Mouse (Mus musculus) ES-E14 (cell line): ENCODE data around the gene Upk3a. TPM values are rescaled to one million over a fixed set of nuclear protein-coding genes. Genes with fewer than 3 reads are reported as not detected.

Source experiments
- DNase-seq: peaks from one replicate; pipeline ENCODE4 v3.0.0-alpha.2; 2013; ENCODE audit warnings: low read depth, low spot score
- H3K27ac ChIP-seq: 2 replicates; pipeline ENCODE4 v1.5.1; 2012; ENCODE audit warnings: low read depth, mild to moderate bottlenecking, low read length, moderate library complexity, mixed read lengths; ENCODE audit not compliant: poor library complexity, insufficient read depth, severe bottlenecking
- H3K36me3 ChIP-seq: 2 replicates; pipeline ENCODE4 v1.6.1; 2012; ENCODE audit warnings: mild to moderate bottlenecking, low read length, moderate library complexity, mixed read lengths; ENCODE audit not compliant: control insufficient read depth, poor library complexity, insufficient read depth, severe bottlenecking
- H3K4me1 ChIP-seq, 2 experiments: fragments of 150-350 bp in 1 of 2; sonication (generic) in 1 of 2; 2 replicates each; pipeline ENCODE4 v1.6.1; 2012; ENCODE audit warnings: low read length in 2 of 2, mild to moderate bottlenecking in 1 of 2, mixed read lengths in 1 of 2; ENCODE audit not compliant: control insufficient read depth in 2 of 2, insufficient read depth in 2 of 2, poor library complexity in 1 of 2
- H3K4me3 ChIP-seq, 2 experiments: fragments of 150-350 bp in 1 of 2; sonication (generic) in 1 of 2; 2 replicates each; pipeline ENCODE4 v1.5.1; 2012; ENCODE audit warnings: low read length in 2 of 2, low read depth in 1 of 2, mild to moderate bottlenecking in 1 of 2, mixed read lengths in 1 of 2; ENCODE audit not compliant: insufficient read depth in 1 of 2, poor library complexity in 1 of 2, severe bottlenecking in 1 of 2
- H3K9ac ChIP-seq: 2 replicates; pipeline ENCODE4 v1.6.1; 2012; ENCODE audit warnings: low read depth, mild to moderate bottlenecking, low read length, mixed read lengths; ENCODE audit not compliant: poor library complexity, insufficient read depth, severe bottlenecking
- H3K9me3 ChIP-seq: fragments of 150-350 bp; sonication (generic); 2 replicates; pipeline ENCODE4 v1.6.1; 2012; ENCODE audit warnings: low read depth, mild to moderate bottlenecking, low read length; ENCODE audit not compliant: control insufficient read depth, insufficient read depth
- CHD2 ChIP-seq: IDR thresholded peaks from 2 replicates; pipeline ENCODE4 v1.6.1; 2014; ENCODE audit warnings: mild to moderate bottlenecking, low read depth, low read length, inconsistent platforms
- HCFC1 ChIP-seq: IDR thresholded peaks from 2 replicates; pipeline ENCODE4 v1.6.1; 2012; ENCODE audit warnings: low read length, inconsistent platforms, borderline replicate concordance; ENCODE audit not compliant: insufficient read depth
- MAFK ChIP-seq: IDR thresholded peaks from 2 replicates; pipeline ENCODE4 v1.6.1; 2014; ENCODE audit warnings: mild to moderate bottlenecking, low read depth, low read length, inconsistent platforms; ENCODE audit not compliant: insufficient read depth
- ZC3H11A ChIP-seq: IDR thresholded peaks from 2 replicates; pipeline ENCODE4 v1.6.1; 2012; ENCODE audit warnings: low read depth, mild to moderate bottlenecking, inconsistent platforms, low read length, borderline replicate concordance
- ZNF384 ChIP-seq: IDR thresholded peaks from 2 replicates; pipeline ENCODE4 v1.6.1; 2012; ENCODE audit warnings: low read depth, low read length, inconsistent platforms
- in situ Hi-C, 2 experiments: fragments of 600-800 bp; cut with MboI; formaldehyde crosslinking; loops; one replicate each; pipeline ENCODE4 v1.15.1; 2025; ENCODE audit warnings: low sequenced_read_pairs in 2 of 2, inconsistent platforms in 1 of 2; ENCODE audit not compliant: unreplicated experiment in 2 of 2
- total RNA-seq: library from RNA; depleted of rRNA; stranded (reverse); fragments of 300-350 nt; gene quantifications from 2 replicates; pipeline ENCODE4 v1.2.3, GENCODE M21; 2012

Upk3a gene
- total RNA-seq, 1 experiment = 0.18 TPM

- no peak for TF ChIP-seq CHD2
- no peak for TF ChIP-seq MAFK
- no peak for TF ChIP-seq HCFC1
- TF ChIP-seq ZNF384 = no peak
- TF ChIP-seq ZC3H11A = no peak
- peaks cover 35% of the 10 kb centered on the region for H3K36me3 ChIP-seq
Observed at GRCm38 (mm10) chr15:85047865-85048264, 30.9 kb downstream of the Upk3a start.

GRCm38 (mm10) chr15:85049758-85050157, 32.8 kb downstream of the Upk3a start:
- no peak overlapping the region for H3K9ac ChIP-seq
- H3K4me3 ChIP-seq = no peak overlapping the region
- DNase-seq = no peak
- TF ChIP-seq HCFC1 (no peak), ZC3H11A (no peak), MAFK (no peak), CHD2 (no peak), ZNF384 (no peak)
- in situ Hi-C loops = no loop called here
- H3K27ac ChIP-seq = no peak overlapping the region
- no peaks in the 10 kb centered on the region for H3K4me1 ChIP-seq
- H3K9me3 ChIP-seq = no peaks in the 10 kb centered on the region
- peaks cover 39% of the 10 kb centered on the region for H3K36me3 ChIP-seq

More at GRCm38 (mm10) chr15:85047865-85048264, 30.9 kb downstream of the Upk3a start:
- no peak overlapping the region for H3K9ac ChIP-seq
- no peak overlapping the region for H3K4me3 ChIP-seq
- no peaks in the 10 kb centered on the region for H3K9me3 ChIP-seq
- H3K27ac ChIP-seq = no peak overlapping the region
- in situ Hi-C loops = no loop called here
- DNase-seq = no peak
- H3K4me1 ChIP-seq = peaks cover 0 to 2% of the 10 kb centered on the region in 2 experiments; a peak in 2 of 4 replicates

- H3K36me3 ChIP-seq = peaks cover 26% of the 10 kb centered on the region
- no peak for DNase-seq
- in situ Hi-C loops = no loop called here
Observed at GRCm38 (mm10) chr15:85054098-85054497, 37.2 kb downstream of the Upk3a start.

GRCm38 (mm10) chr15:85055186-85055585, 38.2 kb downstream of the Upk3a start:
- H3K9ac ChIP-seq = no peak overlapping the region
- no peak overlapping the region for H3K4me3 ChIP-seq
- H3K36me3 ChIP-seq = peaks cover 23% of the 10 kb centered on the region
- H3K27ac ChIP-seq = no peak overlapping the region
- TF ChIP-seq ZNF384 = no peak
- TF ChIP-seq MAFK = no peak
- TF ChIP-seq ZC3H11A = no peak
- no peak for TF ChIP-seq CHD2
- no peak for TF ChIP-seq HCFC1
- no peaks in the 10 kb centered on the region for H3K9me3 ChIP-seq
- DNase-seq = no peak
- in situ Hi-C loops = no loop called here
- no peaks in the 10 kb centered on the region for H3K4me1 ChIP-seq

More at GRCm38 (mm10) chr15:85054098-85054497, 37.2 kb downstream of the Upk3a start:
- Histone ChIP-seq H3K4me1 (no peaks in the 10 kb centered on the region), H3K9ac (no peak overlapping the region), H3K4me3 (no peak overlapping the region), H3K27ac (no peak overlapping the region), H3K9me3 (no peaks in the 10 kb centered on the region)
- TF ChIP-seq HCFC1 (no peak), MAFK (peak; percentile 71)

GRCm38 (mm10) chr15:85063421-85063820, 46.5 kb downstream of the Upk3a start:
- in situ Hi-C loops = no loop called here
- peaks cover 3% of the 10 kb centered on the region for H3K36me3 ChIP-seq
- no peak overlapping the region for H3K27ac ChIP-seq
- H3K4me3 ChIP-seq = no peak overlapping the region
- no peak overlapping the region for H3K9ac ChIP-seq
- no peaks in the 10 kb centered on the region for H3K9me3 ChIP-seq
- no peaks in the 10 kb centered on the region for H3K4me1 ChIP-seq
- no peak for TF ChIP-seq ZC3H11A
- no peak for TF ChIP-seq MAFK
- TF ChIP-seq CHD2 = no peak
- no peak for TF ChIP-seq HCFC1
- DNase-seq = no peak
